Comparison of ENCODE assay signal across 8 mouse cellular contexts in genomic region chr11:74925577-74926387, GRCm38 (mm10). TPM values are rescaled to one million over a fixed set of nuclear protein-coding genes. Genes with fewer than 3 reads are reported as not detected.
A peak's percentile ranks its signal among the peaks of the same experiment; 100 is the strongest.
DNase-seq lines count a peak whose midpoint lies in the region; ATAC-seq lines count a peak whose summit lies in the region.

TSS of gene Smg6 (plus strand) at chr11:74925823.
TSS of gene Srr (minus strand) at chr11:74925948.

- peaks cover 28% of the 10 kb centered on the region for H3K4me1 ChIP-seq in hindbrain, embryonic 15.5 days (replicated peaks)

- H3K27me3 ChIP-seq in hindbrain, embryonic 15.5 days = no peaks in the 10 kb centered on the region

- ATAC-seq in hindbrain, embryonic 15.5 days (ENCODE audit: low FRiP score, low read depth) = peak; percentile 95

- peaks cover 6% of the 10 kb centered on the region; the same call in 1 of the 2 replicates for H3K36me3 ChIP-seq in hindbrain, embryonic 15.5 days

- H3K4me3 ChIP-seq in hindbrain, embryonic 15.5 days = peak within 1 kb of the TSS; percentile 84

- H3K4me2 ChIP-seq in hindbrain, embryonic 15.5 days = peak within 1 kb of the TSS; percentile 64

- peak within 1 kb of the TSS; percentile 98 for H3K27ac ChIP-seq in hindbrain, embryonic 15.5 days (replicated peaks)

- peak; percentile 93 for DNase-seq in T-cell, adult 2 months (ENCODE audit: low spot score)
- peak; percentile 95 to 97 for DNase-seq in cerebellum, postnatal 36 days
- peak; percentile 90 to 91 for DNase-seq in frontal cortex, postnatal 36 days (ENCODE audit: low spot score in 2 of 2)
- DNase-seq in left cerebral cortex, adult 11 months (ENCODE audit: low spot score) = peak; percentile 85
- DNase-seq in lung, postnatal 4 days = peak; percentile 95 to 97
- peak; percentile 95 for DNase-seq in retina, postnatal 7 days (ENCODE audit: low read depth, low spot score)
- DNase-seq in urinary bladder, adult 2 months (ENCODE audit: low spot score) = peak; percentile 88

- 0% methylated on average over 58 of the region's 88 CpGs for WGBS in hindbrain, embryonic 15.5 days

- H3K9ac ChIP-seq in hindbrain, embryonic 15.5 days = peak within 1 kb of the TSS; percentile 70

- H3K9me3 ChIP-seq in hindbrain, embryonic 15.5 days = no peaks in the 10 kb centered on the region

RNA-seq across cellular contexts. Expression of gene Smg6, which starts in this region (rescaled TPM):
- 13.5 and 14.1 TPM in 2 replicates for polyA plus RNA-seq in hindbrain, embryonic 15.5 days (2015; fragmentation: Nextera tagmentation; extraction: Ambion mirVana)
- 29.4 and 33.8 TPM in 2 replicates for polyA plus RNA-seq in urinary bladder, adult 2 months (2012; rRNA removed)

RNA-seq across cellular contexts. Expression of gene Srr, which starts in this region (rescaled TPM):
- 36.3 and 38.3 TPM in 2 replicates for polyA plus RNA-seq in hindbrain, embryonic 15.5 days (2015; fragmentation: Nextera tagmentation; extraction: Ambion mirVana)
- 16.5 and 23.3 TPM in 2 replicates for polyA plus RNA-seq in urinary bladder, adult 2 months (2012; rRNA removed)

Comparison
In these comparisons a context has a peak if more than half of its experiments do, and no peak if none do; other contexts are left out.
1. Peak in every context shown above with its lines: DNase-seq, ATAC-seq, H3K4me3 ChIP-seq and H3K27ac ChIP-seq.